Mouse (Mus musculus): Measurements from ENCODE around the gene A930033H14Rik.

DNA sequence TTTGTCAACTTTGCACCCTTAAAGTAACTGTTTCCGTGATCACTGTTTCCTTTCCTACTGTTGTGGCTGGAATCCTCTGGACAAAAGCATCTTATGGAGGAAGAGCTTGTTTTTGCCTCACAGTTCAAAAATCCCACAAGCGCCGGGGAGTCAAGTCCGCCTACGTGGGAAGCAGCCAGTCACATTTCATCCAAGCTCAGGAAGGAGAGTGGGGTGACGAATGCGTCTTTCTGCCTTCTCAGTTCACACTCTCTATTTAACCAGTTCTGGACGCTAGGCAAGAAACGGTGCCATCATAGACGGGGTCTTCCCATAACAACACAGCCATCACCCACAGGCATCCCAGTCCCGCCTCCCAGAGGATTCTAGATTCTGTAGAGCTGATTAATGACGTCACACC is 46.4 kb downstream of the A930033H14Rik start:
- TF ChIP-seq CTCF (IDR thresholded peaks at IDR 0.05; ENCODE audit: low read depth, low read length), result no peak
- TF ChIP-seq POLR2A (IDR thresholded peaks at IDR 0.05; ENCODE audit: borderline replicate concordance, low read depth, low read length), result no peak

Data from bone marrow macrophage, adult 2 months (primary cell).